Mouse (Mus musculus) embryo, embryonic 11 days (tissue): ENCODE measurements around the gene Elf3.
"Not testable (repeated sequence)": the region's sequence is repeated elsewhere in the genome, so short reads cannot be mapped to it uniquely, and the experiment has no call there.

Experiments used
- DNase-seq: peaks from one replicate; pipeline ENCODE4 v3.0.0-alpha.2; 2015

Elf3 gene

GRCm38 (mm10) chr1:135258380-135259127, at the start of gene Elf3:
Gene Elf3, minus strand, starts transcription at chr1:135258568.
- peak; percentile 82 for DNase-seq

- no peak for DNase-seq
Measured at GRCm38 (mm10) chr1:135290908-135291307, 32.5 kb upstream of the Elf3 start.

GRCm38 (mm10) chr1:135286311-135286710, 27.9 kb upstream of the Elf3 start:
- no peak for DNase-seq

GRCm38 (mm10) chr1:135283826-135284291, 25.5 kb upstream of the Elf3 start, which contains the start of gene Rnpep:
Gene Rnpep, minus strand, starts transcription at chr1:135284084.
- DNase-seq: peak; percentile 90

- no peak for DNase-seq
Measured at GRCm38 (mm10) chr1:135283287-135283825, 25.0 kb upstream of the Elf3 start.

GRCm38 (mm10) chr1:135282536-135283286, 24.3 kb upstream of the Elf3 start:
- peak; percentile 11 for DNase-seq

- DNase-seq: no peak
Measured at GRCm38 (mm10) chr1:135281841-135282240, 23.5 kb upstream of the Elf3 start.

GRCm38 (mm10) chr1:135280646-135281045, 22.3 kb upstream of the Elf3 start:
- DNase-seq: no peak

GRCm38 (mm10) chr1:135271371-135271770, 13.0 kb upstream of the Elf3 start:
- no peak for DNase-seq

- no peak for DNase-seq
Measured at GRCm38 (mm10) chr1:135267663-135268446, 9.5 kb upstream of the Elf3 start.

GRCm38 (mm10) chr1:135265834-135266233, 7.5 kb upstream of the Elf3 start:
- DNase-seq: no peak

GRCm38 (mm10) chr1:135263316-135263715, 4.9 kb upstream of the Elf3 start:
- DNase-seq: no peak

- DNase-seq: no peak
Measured at GRCm38 (mm10) chr1:135262329-135262728, 4.0 kb upstream of the Elf3 start.

GRCm38 (mm10) chr1:135260931-135261330, 2.6 kb upstream of the Elf3 start:
- DNase-seq: no peak

- DNase-seq: peak; percentile 94
Measured at GRCm38 (mm10) chr1:135259128-135259436, 714 bp upstream of the Elf3 start.

GRCm38 (mm10) chr1:135256299-135256698, 2.1 kb downstream of the Elf3 start:
- no peak for DNase-seq

- DNase-seq: peak; percentile 17
Measured at GRCm38 (mm10) chr1:135252854-135253253, 5.5 kb downstream of the Elf3 start.

GRCm38 (mm10) chr1:135251405-135251804, 7.0 kb downstream of the Elf3 start:
- no peak for DNase-seq

- DNase-seq: no peak
Measured at GRCm38 (mm10) chr1:135250706-135251105, 7.7 kb downstream of the Elf3 start.

- DNase-seq: peak; percentile 43
Measured at GRCm38 (mm10) chr1:135248434-135248850, 9.9 kb downstream of the Elf3 start.

GRCm38 (mm10) chr1:135244014-135244413, 14.4 kb downstream of the Elf3 start:
- no peak for DNase-seq

- not testable (repeated sequence) for DNase-seq
Measured at GRCm38 (mm10) chr1:135240206-135240605, 18.2 kb downstream of the Elf3 start.
